Mouse (Mus musculus) adrenal gland, postnatal 14 days (tissue): ENCODE measurements around the gene Astn2. TPM values are rescaled to one million over a fixed set of nuclear protein-coding genes. Genes with fewer than 3 reads are reported as not detected.

Source experiments
- DNase-seq: peaks from one replicate; pipeline ENCODE4 v3.0.0; 2021; ENCODE audit warnings: mixed read lengths
- total RNA-seq: library from RNA; stranded (reverse); gene quantifications from 2 replicates; pipeline ENCODE4 v1.2.3, GENCODE M21; 2021

The Astn2 gene
- total RNA-seq, 1 experiment from 2014 or later, result 2.2 TPM

DNA sequence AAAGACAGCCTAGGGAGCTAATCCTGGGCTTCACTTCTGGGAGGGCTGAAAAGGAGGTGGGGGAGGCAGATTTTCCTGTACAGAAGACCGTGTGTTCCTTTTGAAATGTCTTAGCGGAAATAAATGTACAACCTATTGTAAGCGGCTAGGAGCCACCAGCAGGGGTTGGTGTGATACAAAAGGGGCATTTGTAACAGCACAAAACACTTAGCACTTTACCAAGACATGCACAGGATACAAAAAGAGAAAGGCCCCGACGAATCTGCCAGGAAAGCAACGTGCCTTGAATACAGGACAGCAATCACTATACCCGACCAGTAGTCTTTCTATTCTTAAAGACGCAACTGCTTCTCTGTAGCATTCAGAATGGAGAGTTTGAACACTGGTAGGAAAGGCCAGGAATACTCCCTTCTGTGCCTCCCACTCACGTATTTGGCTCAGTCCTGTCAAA, 564.8 kb downstream of the Astn2 start:
- DNase-seq, result no peak

DNA sequence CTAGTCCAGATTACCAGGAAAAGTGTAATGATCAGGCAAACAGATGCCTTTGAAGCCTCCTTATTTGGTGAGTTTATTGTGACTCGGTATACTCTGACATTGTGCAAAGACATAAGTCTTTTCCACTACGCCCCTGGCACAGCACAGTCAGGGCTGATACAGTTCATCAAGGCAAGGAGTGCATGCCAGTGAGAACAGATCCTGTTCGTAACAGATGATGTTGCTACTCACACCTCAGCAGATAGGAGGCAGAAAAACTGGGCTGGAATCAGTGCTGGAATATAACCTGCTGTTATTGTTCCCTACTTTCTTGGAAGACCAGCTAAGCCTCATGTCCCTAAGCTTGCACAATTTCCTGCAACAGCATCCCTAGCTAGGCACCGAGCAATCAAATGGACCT, 565.6 kb downstream of the Astn2 start:
- DNase-seq, result no peak

- DNase-seq, result no peak
Observed at GRCm38 (mm10) chr4:65832971-65833370, 571.4 kb downstream of the Astn2 start.

DNA sequence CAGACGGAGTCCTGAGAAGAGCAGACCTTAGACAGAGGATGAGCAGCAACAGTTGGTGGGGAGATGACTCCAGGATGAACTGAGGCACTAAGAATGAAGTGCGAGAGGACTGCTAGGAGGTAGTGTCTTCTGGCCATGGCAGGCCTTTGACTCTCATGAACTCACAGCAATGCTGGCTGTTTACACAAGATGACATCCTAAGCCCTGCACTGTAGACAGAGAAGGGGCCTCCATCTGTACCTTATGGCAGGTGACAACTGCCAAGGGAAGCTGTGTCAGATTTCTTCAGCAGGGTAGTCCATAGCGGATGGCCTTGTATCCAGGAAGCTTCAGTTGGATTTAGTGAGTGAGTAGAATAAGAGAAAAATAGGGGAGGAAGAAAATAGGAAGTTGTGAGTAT, 572.5 kb downstream of the Astn2 start:
- no peak for DNase-seq

GRCm38 (mm10) chr4:65830495-65830894, 573.9 kb downstream of the Astn2 start:
- no peak for DNase-seq

DNA sequence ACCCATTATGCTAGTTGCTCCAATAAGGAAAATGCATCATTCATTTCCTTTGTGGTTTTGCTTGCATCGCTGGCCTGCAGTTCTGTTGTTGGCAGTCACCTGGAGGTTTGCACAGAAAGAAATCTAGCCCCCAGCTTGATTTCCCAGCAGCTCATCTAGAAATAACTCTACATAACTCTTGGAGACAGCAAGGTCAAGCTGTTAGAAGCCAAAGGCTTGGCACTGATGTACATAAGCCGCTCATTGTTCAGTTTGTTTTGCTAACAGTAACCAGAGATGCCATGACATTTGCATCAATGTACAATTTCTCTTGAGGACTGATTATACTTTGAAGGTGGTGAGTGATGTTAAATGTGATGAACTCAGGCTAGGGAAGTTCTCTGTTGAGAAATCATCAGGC, 583.3 kb downstream of the Astn2 start:
- DNase-seq, result no peak

DNA sequence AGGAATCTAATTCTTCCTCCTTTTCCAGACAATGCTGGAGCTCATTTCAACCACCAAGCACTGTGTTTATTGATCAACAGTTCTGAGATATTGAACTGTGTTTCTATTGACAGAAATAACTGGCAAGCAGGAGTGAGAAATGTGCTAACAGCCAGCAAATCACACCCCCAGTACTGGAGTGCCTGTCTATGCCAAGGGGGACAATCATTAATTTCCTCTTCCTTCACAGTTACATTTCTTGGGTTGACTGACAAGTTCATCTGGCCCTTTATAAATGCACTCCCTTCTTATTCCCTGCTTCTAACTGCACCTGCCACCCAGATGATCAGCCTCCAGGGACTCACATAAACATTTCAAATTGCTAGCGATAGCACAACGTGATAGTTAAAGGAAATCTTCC, 584.2 kb downstream of the Astn2 start:
- DNase-seq, result no peak

DNA sequence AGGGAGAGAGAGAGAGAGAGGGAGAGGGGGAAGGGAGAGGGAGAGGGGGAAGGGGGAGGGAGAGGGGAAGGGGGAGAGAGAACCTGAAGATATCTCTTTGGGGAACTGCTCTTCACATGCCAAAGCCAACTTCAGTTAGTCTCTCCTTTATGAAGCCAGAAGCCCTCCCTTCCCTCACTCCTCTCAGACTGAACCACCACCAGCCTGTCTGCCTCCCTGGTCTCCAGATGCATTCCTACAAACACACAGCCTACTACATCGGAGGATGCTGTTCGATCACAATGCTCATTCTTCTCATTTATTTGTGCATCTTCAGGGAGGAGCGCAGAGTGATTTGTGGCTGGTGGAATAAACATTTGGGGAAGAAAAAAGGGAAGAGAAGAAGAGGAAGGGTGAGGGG, 584.6 kb downstream of the Astn2 start:
- DNase-seq, result no peak

DNA sequence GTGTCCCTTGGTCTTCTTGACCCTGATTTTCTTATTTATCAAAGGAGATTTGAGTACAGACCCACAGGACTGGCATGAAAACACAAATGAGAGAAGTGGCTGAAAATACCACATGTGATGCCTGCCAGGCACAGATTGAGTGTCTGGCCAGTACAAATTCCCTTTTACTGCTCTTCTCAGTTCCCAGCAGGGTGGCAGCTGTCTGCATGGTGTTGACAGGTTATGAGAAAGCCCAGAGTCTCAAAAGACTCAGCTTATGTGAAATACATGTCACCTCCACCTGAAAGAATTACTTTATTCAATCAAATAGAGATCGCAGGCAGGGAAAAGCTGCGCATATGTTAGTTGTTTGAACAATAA, 590.3 kb downstream of the Astn2 start:
- DNase-seq, result no peak

DNA sequence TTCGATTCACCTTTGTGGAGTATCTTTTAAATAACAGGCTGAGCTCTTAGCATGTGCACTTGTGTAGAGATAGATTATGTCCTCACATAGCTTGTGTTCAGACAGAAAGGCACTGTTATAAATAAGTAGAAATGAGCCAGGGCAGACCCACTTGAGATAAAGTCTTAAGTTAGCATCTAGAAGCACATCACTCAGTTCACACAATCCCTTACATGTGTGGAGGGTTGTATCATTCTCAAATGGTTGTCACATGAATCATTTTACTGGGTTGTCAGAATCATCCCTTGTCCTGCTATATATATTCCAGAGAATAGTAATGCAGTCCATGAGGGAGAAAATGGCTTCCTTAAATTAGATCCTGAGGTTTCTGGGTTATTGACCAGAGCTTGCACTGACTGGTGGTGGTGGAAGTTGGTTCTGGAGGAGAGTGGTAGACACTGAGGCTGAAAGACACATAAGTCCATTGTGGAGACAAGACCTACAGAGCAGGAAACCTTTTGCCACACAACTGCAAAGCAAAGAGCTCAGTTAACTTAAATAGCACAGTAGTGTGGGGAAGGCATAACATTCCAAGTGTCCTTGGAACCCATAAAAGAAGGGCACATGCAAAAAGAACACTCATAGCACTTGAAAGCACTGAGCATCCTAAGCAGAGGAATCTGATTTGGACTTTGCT, 590.8 kb downstream of the Astn2 start:
- DNase-seq, result no peak

GRCm38 (mm10) chr4:65807341-65807740, 597.1 kb downstream of the Astn2 start:
- no peak for DNase-seq

DNA sequence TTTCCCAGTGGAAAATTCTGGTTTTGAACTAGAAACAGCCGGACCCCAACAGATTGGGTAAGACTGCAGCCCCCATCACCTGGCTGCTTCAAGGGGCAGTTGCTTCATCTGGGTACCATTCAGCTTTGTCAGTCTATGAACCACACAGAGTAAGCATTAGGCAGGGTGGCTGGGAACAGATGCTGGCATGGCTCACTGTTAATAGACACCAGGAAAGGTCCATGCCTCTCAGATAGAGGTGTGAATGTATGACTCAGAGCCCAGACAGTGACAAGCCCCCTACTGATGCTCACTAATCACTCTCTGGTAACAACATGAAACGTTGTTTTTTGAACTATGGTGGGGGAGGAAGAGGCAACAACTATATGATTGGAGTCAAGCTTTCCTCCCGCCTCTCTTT, 603.2 kb downstream of the Astn2 start:
- DNase-seq, result no peak

GRCm38 (mm10) chr4:65791051-65791450, 613.4 kb downstream of the Astn2 start:
- no peak for DNase-seq

GRCm38 (mm10) chr4:65773368-65774010, 630.9 kb downstream of the Astn2 start:
- no peak for DNase-seq

DNA sequence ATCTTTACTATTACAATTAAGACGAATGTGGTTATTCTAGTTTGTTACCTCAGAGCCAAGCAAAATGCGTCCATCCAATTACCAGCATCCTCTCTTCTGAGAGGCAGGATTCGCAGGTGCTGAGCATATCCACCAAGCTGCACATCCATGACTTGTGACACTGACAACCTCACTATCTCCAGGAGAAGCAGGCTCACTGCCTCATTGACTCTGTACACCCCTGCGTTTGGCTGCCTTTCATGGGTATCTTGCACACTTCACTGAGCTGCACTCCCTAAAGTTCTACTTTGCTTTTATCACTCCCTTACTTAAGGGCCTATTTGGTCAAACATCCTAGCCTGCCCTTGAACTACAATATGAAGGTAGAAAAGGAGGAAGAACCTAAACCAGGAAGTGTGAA, 633.5 kb downstream of the Astn2 start:
- DNase-seq, result no peak

- DNase-seq, result no peak
Observed at GRCm38 (mm10) chr4:65767919-65768318, 636.5 kb downstream of the Astn2 start.

DNA sequence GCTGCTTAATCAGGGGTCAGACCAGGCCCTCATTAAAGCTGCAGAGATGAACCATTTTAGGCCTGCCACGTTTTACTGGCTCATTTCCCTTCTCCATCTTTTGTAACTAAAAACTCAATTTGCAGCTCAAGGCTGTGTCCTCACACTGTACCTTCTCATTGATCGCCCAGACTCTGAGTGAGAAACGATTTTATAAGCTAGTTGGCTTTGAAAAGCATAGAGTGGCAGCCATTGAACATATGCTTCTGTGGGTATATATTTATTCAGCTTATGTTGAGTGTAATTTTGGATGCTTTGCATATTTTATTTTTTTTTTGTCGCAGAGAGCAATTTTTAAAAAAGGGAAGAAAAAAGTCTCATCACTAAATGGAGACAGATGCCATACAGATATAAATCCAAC, 637.0 kb downstream of the Astn2 start:
- DNase-seq, result no peak

- DNase-seq, result no peak
Observed at GRCm38 (mm10) chr4:65765312-65765711, 639.1 kb downstream of the Astn2 start.

DNA sequence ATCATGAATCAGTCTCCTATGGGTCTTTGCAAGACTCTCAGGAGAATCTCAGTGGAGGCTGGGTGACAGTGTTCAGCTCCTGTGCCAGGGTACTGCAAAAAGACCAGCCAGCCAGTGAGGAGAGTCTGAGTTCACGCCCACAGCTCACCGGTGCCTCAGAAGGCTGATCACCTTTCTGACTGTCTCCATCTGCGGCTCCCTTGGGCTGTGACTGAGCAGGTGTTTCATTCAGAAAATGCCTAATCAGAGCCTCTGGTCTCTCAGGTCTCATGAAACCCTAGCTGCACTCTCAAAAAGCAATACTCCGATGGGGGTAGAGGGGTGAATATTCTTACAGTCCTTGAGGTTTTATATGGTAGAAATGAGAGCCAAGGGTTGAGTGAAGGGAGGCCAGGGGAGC, 640.1 kb downstream of the Astn2 start:
- DNase-seq, result no peak

GRCm38 (mm10) chr4:65763823-65764222, 640.6 kb downstream of the Astn2 start:
- no peak for DNase-seq

- no peak for DNase-seq
Observed at GRCm38 (mm10) chr4:65762116-65762515, 642.3 kb downstream of the Astn2 start.

- DNase-seq, result no peak
Observed at GRCm38 (mm10) chr4:65761658-65762057, 642.8 kb downstream of the Astn2 start.

GRCm38 (mm10) chr4:65758875-65759201, 645.6 kb downstream of the Astn2 start:
- no peak for DNase-seq

GRCm38 (mm10) chr4:65758174-65758874, 646.1 kb downstream of the Astn2 start:
- no peak for DNase-seq
